Mouse (Mus musculus): ENCODE measurements around the gene Atp6ap1. TPM values are rescaled to one million over a fixed set of nuclear protein-coding genes. Genes with fewer than 3 reads are reported as not detected.

Atp6ap1 gene
- total and polyA plus RNA-seq, 3 experiments = 41.6 to 355 (median 75.5) TPM

- TF ChIP-seq UBTF (IDR thresholded peaks at IDR 0.05; ENCODE audit: borderline replicate concordance, insufficient read depth, low read depth, low read length) = no peak
- TF ChIP-seq CHD1 (IDR thresholded peaks at IDR 0.05; ENCODE audit: low read depth, low read length) = no peak
- TF ChIP-seq MAX (IDR thresholded peaks at IDR 0.05; ENCODE audit: low read length) = peak; percentile 16; the same call in 1 of the 2 replicates
Measured at GRCm38 (mm10) chrX:74281041-74281731, 15.7 kb upstream of the Atp6ap1 start (continued).

- no peaks in the 10 kb centered on the region for H3K27me3 ChIP-seq (ENCODE audit: control insufficient read depth in 1 of 2, insufficient read depth in 2 of 2, low read length in 2 of 2)
- H3K79me2 ChIP-seq (ENCODE audit: control insufficient read depth, insufficient read depth, low read length, poor library complexity) = peaks cover 13% of the 10 kb centered on the region
- no peak for TF ChIP-seq RCOR1 (IDR thresholded peaks at IDR 0.05; ENCODE audit: low read depth, low read length)
- no peak for TF ChIP-seq KAT2A (conservative IDR thresholded peaks at IDR 0.05; ENCODE audit: low read depth, low read length)
- peak in 1 of 2 experiments; percentile 55; a peak in 1 of 4 replicates for TF ChIP-seq POLR2A (IDR thresholded peaks at IDR 0.05; ENCODE audit: control insufficient read depth in 1 of 2, insufficient read depth in 1 of 2, low read depth in 1 of 2, low read length in 2 of 2, poor library complexity in 1 of 2)
- TF ChIP-seq HCFC1 (IDR thresholded peaks at IDR 0.05; ENCODE audit: low read depth, low read length) = peak; percentile 45
- 0 out of 2 replicates have a peak, but pooled peaks have one; percentile 22 for TF ChIP-seq TBP (IDR thresholded peaks at IDR 0.05; ENCODE audit: low read depth, low read length)
- no peak for TF ChIP-seq MAFK (IDR thresholded peaks at IDR 0.05; ENCODE audit: borderline replicate concordance, low read depth, low read length)
- no peak for TF ChIP-seq GABPA (IDR thresholded peaks at IDR 0.05; ENCODE audit: low read depth, low read length)
- no peak for TF ChIP-seq MXI1 (IDR thresholded peaks at IDR 0.05; ENCODE audit: low read depth, low read length)
- no peak for TF ChIP-seq EP300 (IDR thresholded peaks at IDR 0.05; ENCODE audit: low read depth in 1 of 2, low read length in 2 of 2)
- peak; percentile 10; the same call in 1 of the 2 replicates for TF ChIP-seq POLR2AphosphoS2 (IDR thresholded peaks at IDR 0.05; ENCODE audit: low read length)
- no peak for TF ChIP-seq NRF1 (IDR thresholded peaks at IDR 0.05; ENCODE audit: insufficient read depth, low read depth, low read length, poor library complexity, severe bottlenecking)
- TF ChIP-seq MAZ (IDR thresholded peaks at IDR 0.05; ENCODE audit: low read depth, low read length) = no peak
- peak within 1 kb of the TSS; percentile 85 for H3K27ac ChIP-seq (ENCODE audit: control insufficient read depth, low read depth, low read length)
- no peaks in the 10 kb centered on the region for H3K9me3 ChIP-seq (replicated peaks; ENCODE audit: insufficient read depth, low read length)
- H3K36me3 ChIP-seq (ENCODE audit: control insufficient read depth in 1 of 2, insufficient read depth in 2 of 2, low read length in 2 of 2) = peaks cover 0 to 13% of the 10 kb centered on the region in 2 experiments; a peak in 3 of 4 replicates
- peak within 1 kb of the TSS; percentile 86 for H3K9ac ChIP-seq (ENCODE audit: control insufficient read depth, low read depth, low read length, poor library complexity, severe bottlenecking)
- peak within 1 kb of the TSS; percentile 76 to 83 for H3K4me3 ChIP-seq (ENCODE audit: control insufficient read depth in 1 of 2, insufficient read depth in 1 of 2, low read depth in 2 of 2, low read length in 2 of 2)
- H3K4me1 ChIP-seq (ENCODE audit: control insufficient read depth in 1 of 2, insufficient read depth in 2 of 2, low read length in 2 of 2) = peaks cover 0 to 12% of the 10 kb centered on the region in 2 experiments; a peak in 2 of 4 replicates
- DNase-seq (ENCODE audit: low read depth, low spot score) = peak; percentile 92
Measured at GRCm38 (mm10) chrX:74281732-74282394, 15.0 kb upstream of the Atp6ap1 start, which contains the start of the genes Taz and Dnase1l1. Taz (plus strand) TSS chrX:74281912. Dnase1l1 (minus strand) TSS chrX:74282337.

Data from MEL (cell line).